Mouse (Mus musculus): ENCODE measurements around the gene Teddm1b. TPM values are rescaled to one million over a fixed set of nuclear protein-coding genes. Genes with fewer than 3 reads are reported as not detected.

Teddm1b gene
- polyA plus RNA-seq, 1 experiment from 2014 or later: 0.12 TPM

DNA sequence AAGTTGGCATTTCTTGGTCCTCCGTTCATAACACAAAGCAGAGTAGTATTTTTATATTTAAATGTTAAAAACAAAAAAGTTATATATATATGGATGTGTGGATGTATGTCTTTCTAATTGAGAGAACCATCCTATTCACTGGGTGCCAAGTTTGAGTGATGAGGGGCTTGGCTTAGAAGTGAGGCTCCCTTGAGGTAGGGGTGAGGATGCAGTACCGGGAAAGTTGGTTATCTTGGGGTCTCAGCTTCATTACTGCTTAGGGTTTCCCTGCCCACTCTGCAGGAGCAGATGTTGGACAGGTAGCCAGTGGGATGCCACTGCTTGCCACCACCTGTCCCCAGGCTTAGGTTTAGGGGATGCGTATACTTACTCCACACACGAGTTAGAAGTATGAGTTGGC, 34.6 kb downstream of the Teddm1b start:
- no peak for ATAC-seq (ENCODE audit: insufficient read depth, low FRiP score, low TSS enrichment)
- Histone ChIP-seq H3K4me3 (ENCODE audit: low read depth, low read length) (no peak overlapping the region), H3K36me3 (ENCODE audit: control insufficient read depth, insufficient read depth, low read length) (peaks cover 22% of the 10 kb centered on the region), H3K27me3 (ENCODE audit: control insufficient read depth, insufficient read depth, low read length) (no peaks in the 10 kb centered on the region), H3K9me3 (ENCODE audit: control insufficient read depth, low read length) (no peaks in the 10 kb centered on the region), H3K9ac (ENCODE audit: low read length) (no peak overlapping the region), H3K4me1 (ENCODE audit: control insufficient read depth, insufficient read depth, low read length) (no peaks in the 10 kb centered on the region), H3K27ac (ENCODE audit: low read depth, low read length) (no peak overlapping the region), H3K4me2 (ENCODE audit: low read depth) (no peak overlapping the region)
- DNase-seq (ENCODE audit: low spot score): no peak
- 87% methylated on average over 4 of the region's 4 CpGs for WGBS

DNA sequence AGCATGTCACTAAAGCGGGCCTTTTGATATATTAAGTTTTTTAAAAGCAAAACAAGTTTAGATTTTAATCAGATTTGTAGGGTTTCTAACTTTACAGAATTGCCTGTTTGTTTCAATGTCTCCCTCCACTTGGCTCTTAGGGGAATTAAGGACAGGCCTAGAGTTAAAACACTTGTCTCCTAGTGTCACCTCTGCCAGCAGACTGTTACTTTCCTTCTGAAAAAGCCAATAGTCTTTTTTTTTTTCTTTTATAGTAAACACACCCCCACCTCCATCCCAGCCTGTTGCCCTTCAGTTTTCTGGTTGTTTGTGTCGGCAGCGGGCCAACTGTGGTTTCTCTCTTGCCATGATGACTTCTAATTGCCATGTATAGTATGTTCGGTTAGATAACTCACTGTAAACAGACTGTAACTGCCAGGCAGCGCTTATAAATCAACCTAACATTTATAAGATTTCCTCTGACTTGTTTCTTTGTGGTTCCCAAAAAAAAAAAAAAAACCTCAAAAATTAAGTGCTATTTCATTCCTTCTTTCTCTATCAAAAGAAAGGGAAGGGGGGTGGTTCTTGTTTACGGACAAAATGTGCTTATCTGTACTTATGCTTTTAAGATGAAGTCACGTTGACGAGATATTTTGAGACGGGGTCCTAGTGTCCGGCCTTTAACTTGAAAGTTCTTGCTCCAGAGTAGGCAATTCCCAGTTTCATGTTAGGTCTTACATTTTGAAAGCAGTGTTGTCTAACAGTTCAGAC, 35.2 kb downstream of the Teddm1b start:
- Histone ChIP-seq H3K4me1 (ENCODE audit: control insufficient read depth, insufficient read depth, low read length) (no peaks in the 10 kb centered on the region), H3K4me3 (ENCODE audit: low read depth, low read length) (no peak overlapping the region), H3K27me3 (ENCODE audit: control insufficient read depth, insufficient read depth, low read length) (no peaks in the 10 kb centered on the region), H3K9ac (ENCODE audit: low read length) (no peak overlapping the region), H3K4me2 (ENCODE audit: low read depth) (no peak overlapping the region), H3K9me3 (ENCODE audit: control insufficient read depth, low read length) (no peaks in the 10 kb centered on the region), H3K36me3 (ENCODE audit: control insufficient read depth, insufficient read depth, low read length) (peaks cover 22% of the 10 kb centered on the region), H3K27ac (ENCODE audit: low read depth, low read length) (no peak overlapping the region)
- WGBS: 96% methylated on average over 10 of the region's 10 CpGs
- ATAC-seq (ENCODE audit: insufficient read depth, low FRiP score, low TSS enrichment): no peak
- no peak for DNase-seq (ENCODE audit: low spot score)

DNA sequence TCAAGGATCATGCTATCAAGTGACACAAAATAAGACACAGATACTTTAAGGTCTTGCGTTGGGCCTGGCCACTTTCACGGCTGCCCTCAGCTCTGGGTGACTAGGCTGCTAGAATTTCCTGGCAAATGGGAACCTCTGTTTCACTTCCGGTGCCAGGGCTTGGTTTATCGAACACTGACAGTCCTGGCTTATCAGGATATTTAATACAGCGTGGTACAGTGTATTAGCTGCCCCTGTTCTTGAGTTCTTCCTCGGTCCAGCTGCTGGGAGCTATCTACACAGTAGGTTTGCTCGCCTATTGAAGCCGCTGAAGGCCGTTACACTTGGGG, 35.8 kb downstream of the Teddm1b start:
- Histone ChIP-seq H3K27ac (ENCODE audit: low read depth, low read length) (no peak overlapping the region), H3K4me1 (ENCODE audit: control insufficient read depth, insufficient read depth, low read length) (no peaks in the 10 kb centered on the region), H3K4me2 (ENCODE audit: low read depth) (no peak overlapping the region), H3K27me3 (ENCODE audit: control insufficient read depth, insufficient read depth, low read length) (no peaks in the 10 kb centered on the region), H3K9ac (ENCODE audit: low read length) (no peak overlapping the region), H3K36me3 (ENCODE audit: control insufficient read depth, insufficient read depth, low read length) (peaks cover 18% of the 10 kb centered on the region), H3K4me3 (ENCODE audit: low read depth, low read length) (no peak overlapping the region), H3K9me3 (ENCODE audit: control insufficient read depth, low read length) (no peaks in the 10 kb centered on the region)
- WGBS: 94% methylated on average over 9 of the region's 9 CpGs
- no peak for DNase-seq (ENCODE audit: low spot score)
- no peak for ATAC-seq (ENCODE audit: insufficient read depth, low FRiP score, low TSS enrichment)

DNA sequence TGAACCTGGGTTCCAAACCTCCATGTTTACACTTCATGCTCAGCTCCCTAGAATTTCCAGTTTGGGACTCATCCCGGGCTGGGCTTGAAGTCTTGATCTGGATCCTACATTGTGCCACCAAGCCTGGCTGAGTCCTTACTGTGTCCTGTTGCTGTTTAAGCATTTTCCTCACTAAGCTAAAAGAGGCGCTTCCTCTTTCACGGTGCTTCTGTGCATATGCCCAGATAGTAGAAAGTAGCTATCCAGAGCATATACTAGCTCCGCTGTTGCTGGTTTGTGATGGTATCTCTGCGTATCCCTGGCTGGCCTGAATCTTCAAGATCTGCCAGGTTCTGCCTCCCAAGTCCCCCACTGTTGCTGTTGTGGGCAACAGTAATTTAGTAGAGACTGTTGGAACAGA, 36.3 kb downstream of the Teddm1b start:
- H3K4me3 ChIP-seq (ENCODE audit: low read depth, low read length): no peak overlapping the region
- DNase-seq (ENCODE audit: low spot score) (no peak), ATAC-seq (ENCODE audit: insufficient read depth, low FRiP score, low TSS enrichment) (no peak)
- no peaks in the 10 kb centered on the region for H3K4me1 ChIP-seq (ENCODE audit: control insufficient read depth, insufficient read depth, low read length)
- WGBS: 92% methylated on average over 5 of the region's 5 CpGs
- no peak overlapping the region for H3K9ac ChIP-seq (ENCODE audit: low read length)
- H3K4me2 ChIP-seq (ENCODE audit: low read depth): no peak overlapping the region
- H3K36me3 ChIP-seq (ENCODE audit: control insufficient read depth, insufficient read depth, low read length): peaks cover 17% of the 10 kb centered on the region
- H3K27ac ChIP-seq (ENCODE audit: low read depth, low read length): no peak overlapping the region
- H3K27me3 ChIP-seq (ENCODE audit: control insufficient read depth, insufficient read depth, low read length): no peaks in the 10 kb centered on the region
- H3K9me3 ChIP-seq (ENCODE audit: control insufficient read depth, low read length): no peaks in the 10 kb centered on the region

DNA sequence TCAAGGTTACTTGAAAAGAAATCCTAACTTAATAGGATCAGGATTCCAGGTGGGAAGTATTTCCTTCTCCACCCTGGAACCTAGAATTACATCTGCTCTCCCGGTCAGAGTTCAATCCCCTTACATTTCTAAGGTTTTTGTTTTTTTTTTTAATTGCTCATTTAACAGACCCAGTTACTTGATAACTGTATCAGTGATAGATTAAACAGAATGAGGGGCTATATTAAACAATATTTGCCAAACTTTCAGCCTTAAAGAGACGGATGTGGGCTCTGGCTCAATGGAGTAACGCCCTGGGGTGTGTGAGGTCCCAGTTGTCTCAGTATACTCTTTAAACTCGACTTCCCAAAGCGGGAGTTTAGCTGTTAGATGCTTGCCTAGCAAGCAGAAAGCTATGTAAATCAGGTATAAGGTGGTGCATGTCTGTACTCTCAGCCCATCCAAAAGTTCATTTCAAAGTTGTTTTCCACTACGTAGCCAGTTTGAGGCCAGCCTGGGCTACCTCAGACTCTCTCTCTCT, 37.2 kb downstream of the Teddm1b start:
- WGBS: 92% methylated on average over 6 of the region's 6 CpGs
- Histone ChIP-seq H3K9me3 (ENCODE audit: control insufficient read depth, low read length) (no peaks in the 10 kb centered on the region), H3K27ac (ENCODE audit: low read depth, low read length) (no peak overlapping the region), H3K27me3 (ENCODE audit: control insufficient read depth, insufficient read depth, low read length) (no peaks in the 10 kb centered on the region), H3K4me3 (ENCODE audit: low read depth, low read length) (no peak overlapping the region), H3K4me1 (ENCODE audit: control insufficient read depth, insufficient read depth, low read length) (no peaks in the 10 kb centered on the region), H3K9ac (ENCODE audit: low read length) (no peak overlapping the region), H3K36me3 (ENCODE audit: control insufficient read depth, insufficient read depth, low read length) (peaks cover 12% of the 10 kb centered on the region), H3K4me2 (ENCODE audit: low read depth) (no peak overlapping the region)
- DNase-seq (ENCODE audit: low spot score): no peak
- no peak for ATAC-seq (ENCODE audit: insufficient read depth, low FRiP score, low TSS enrichment)

DNA sequence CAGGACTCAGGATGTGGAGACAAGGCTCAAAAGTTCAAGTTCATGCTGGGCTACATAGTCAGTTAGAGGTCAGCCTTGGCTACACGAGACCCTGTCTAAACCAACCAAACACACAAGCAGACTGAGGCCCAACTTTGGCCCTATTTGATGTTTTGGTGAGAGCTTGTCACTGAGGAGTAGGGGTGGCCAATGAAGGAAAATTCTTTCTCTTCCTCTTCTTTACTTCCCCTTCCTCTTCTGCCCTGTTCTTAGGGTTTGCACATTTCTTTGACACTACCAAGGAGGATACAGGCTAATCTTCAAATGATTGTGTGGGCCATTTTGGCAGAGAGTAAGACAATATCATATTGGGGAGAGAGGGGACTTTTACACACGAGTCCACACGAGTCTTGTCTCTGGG, 39.7 kb downstream of the Teddm1b start:
- no peaks in the 10 kb centered on the region for H3K27me3 ChIP-seq (ENCODE audit: control insufficient read depth, insufficient read depth, low read length)
- H3K4me2 ChIP-seq (ENCODE audit: low read depth): no peak overlapping the region
- DNase-seq (ENCODE audit: low spot score) (no peak), ATAC-seq (ENCODE audit: insufficient read depth, low FRiP score, low TSS enrichment) (no peak)
- H3K4me3 ChIP-seq (ENCODE audit: low read depth, low read length): no peak overlapping the region
- H3K9me3 ChIP-seq (ENCODE audit: control insufficient read depth, low read length): no peaks in the 10 kb centered on the region
- 88% methylated on average over 3 of the region's 3 CpGs for WGBS
- H3K36me3 ChIP-seq (ENCODE audit: control insufficient read depth, insufficient read depth, low read length): no peaks in the 10 kb centered on the region
- no peaks in the 10 kb centered on the region for H3K4me1 ChIP-seq (ENCODE audit: control insufficient read depth, insufficient read depth, low read length)
- no peak overlapping the region for H3K27ac ChIP-seq (ENCODE audit: low read depth, low read length)
- no peak overlapping the region for H3K9ac ChIP-seq (ENCODE audit: low read length)

DNA sequence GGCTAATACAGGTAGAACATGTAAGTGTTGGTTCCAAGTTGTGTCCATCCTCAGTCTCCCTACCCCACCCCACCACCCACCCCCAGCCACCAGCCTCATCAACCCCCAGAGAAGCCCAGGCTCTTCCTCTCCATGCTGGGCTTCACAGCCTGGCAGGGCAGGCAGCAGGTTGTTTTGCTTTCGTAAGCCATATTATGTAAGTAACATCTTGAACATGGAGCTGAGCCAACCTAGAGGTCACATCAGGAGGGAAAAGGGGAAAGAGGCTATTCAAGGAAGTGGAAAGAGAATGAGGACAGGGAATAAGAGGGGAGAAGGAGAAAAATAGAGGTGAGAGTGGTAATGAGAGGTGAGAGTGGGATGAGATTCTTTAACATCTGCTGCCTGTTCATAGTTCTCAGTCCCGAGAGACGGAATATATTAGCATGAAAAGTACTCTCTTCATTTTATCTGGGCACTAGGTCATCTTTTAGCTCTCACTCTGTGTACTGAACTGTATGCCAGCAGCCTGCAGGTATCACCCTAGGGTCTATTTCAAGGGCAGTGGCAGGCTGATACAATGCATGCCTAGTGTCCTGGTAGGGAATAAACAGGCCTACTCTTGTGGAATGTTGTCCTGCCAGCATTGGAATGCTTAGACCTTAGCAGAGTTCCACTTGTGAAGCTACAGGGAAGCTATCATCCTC, 44.5 kb downstream of the Teddm1b start:
- H3K27me3 ChIP-seq (ENCODE audit: control insufficient read depth, insufficient read depth, low read length): no peaks in the 10 kb centered on the region
- no peaks in the 10 kb centered on the region for H3K4me1 ChIP-seq (ENCODE audit: control insufficient read depth, insufficient read depth, low read length)
- no peak overlapping the region for H3K4me3 ChIP-seq (ENCODE audit: low read depth, low read length)
- no peak overlapping the region for H3K9ac ChIP-seq (ENCODE audit: low read length)
- no peaks in the 10 kb centered on the region for H3K36me3 ChIP-seq (ENCODE audit: control insufficient read depth, insufficient read depth, low read length)
- H3K4me2 ChIP-seq (ENCODE audit: low read depth): no peak overlapping the region
- DNase-seq (ENCODE audit: low spot score) (no peak), ATAC-seq (ENCODE audit: insufficient read depth, low FRiP score, low TSS enrichment) (no peak)
- WGBS: 86% methylated on average over 3 of the region's 3 CpGs
- no peak overlapping the region for H3K27ac ChIP-seq (ENCODE audit: low read depth, low read length)
- no peaks in the 10 kb centered on the region for H3K9me3 ChIP-seq (ENCODE audit: control insufficient read depth, low read length)

DNA sequence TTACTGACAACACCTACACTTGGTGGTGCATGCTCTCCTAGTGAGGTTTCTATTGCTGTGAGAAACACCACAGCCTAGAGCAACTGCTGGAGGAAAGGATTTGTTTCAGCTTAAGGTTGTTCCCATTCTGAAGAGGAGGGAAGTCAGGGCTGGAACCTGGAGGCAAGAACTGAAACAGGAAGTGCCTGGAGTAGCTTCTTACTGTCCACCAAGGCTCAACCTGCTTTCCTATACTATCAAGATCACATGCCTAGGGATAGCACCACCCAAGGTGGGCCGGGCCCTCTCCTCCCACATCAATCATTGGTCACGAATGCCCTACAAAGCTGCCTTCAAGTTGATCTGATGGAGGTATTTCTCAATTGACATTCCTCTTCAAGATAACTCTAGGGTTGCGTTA, 47.5 kb downstream of the Teddm1b start:
- WGBS: 95% methylated on average over 3 of the region's 3 CpGs
- Histone ChIP-seq H3K9ac (ENCODE audit: low read length) (no peak overlapping the region), H3K27me3 (ENCODE audit: control insufficient read depth, insufficient read depth, low read length) (no peaks in the 10 kb centered on the region), H3K4me1 (ENCODE audit: control insufficient read depth, insufficient read depth, low read length) (no peaks in the 10 kb centered on the region), H3K9me3 (ENCODE audit: control insufficient read depth, low read length) (no peaks in the 10 kb centered on the region), H3K36me3 (ENCODE audit: control insufficient read depth, insufficient read depth, low read length) (no peaks in the 10 kb centered on the region), H3K4me2 (ENCODE audit: low read depth) (no peak overlapping the region), H3K4me3 (ENCODE audit: low read depth, low read length) (no peak overlapping the region), H3K27ac (ENCODE audit: low read depth, low read length) (no peak overlapping the region)
- ATAC-seq (ENCODE audit: insufficient read depth, low FRiP score, low TSS enrichment): no peak
- no peak for DNase-seq (ENCODE audit: low spot score)

DNA sequence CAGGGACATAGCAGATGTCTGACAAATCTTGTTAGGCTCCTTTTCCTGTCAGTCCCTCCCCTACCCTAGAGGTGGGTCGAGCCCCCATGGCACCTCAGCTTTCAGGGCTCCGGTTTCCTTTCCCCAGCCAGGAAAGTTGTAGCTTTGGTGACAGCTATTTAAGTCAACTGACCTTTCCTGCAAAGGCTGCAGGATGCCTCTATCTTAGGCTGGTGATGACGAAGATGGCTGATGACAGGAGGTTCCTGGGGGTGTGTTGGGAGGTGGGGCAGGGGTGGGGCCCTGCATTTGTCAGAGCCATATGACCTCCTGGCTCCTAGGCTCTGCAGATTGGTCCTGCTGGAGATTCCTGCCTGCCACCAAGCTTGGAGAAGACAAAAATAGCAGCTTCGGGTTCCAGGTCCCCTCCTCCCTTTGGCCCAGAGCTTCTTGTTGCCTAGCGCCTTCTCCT, 48.5 kb downstream of the Teddm1b start:
- WGBS: 62% methylated on average over 5 of the region's 5 CpGs

More for the DNA sequence above, 48.5 kb downstream of the Teddm1b start:
- Histone ChIP-seq H3K27ac (ENCODE audit: low read depth, low read length) (no peak overlapping the region), H3K4me1 (ENCODE audit: control insufficient read depth, insufficient read depth, low read length) (no peaks in the 10 kb centered on the region), H3K36me3 (ENCODE audit: control insufficient read depth, insufficient read depth, low read length) (no peaks in the 10 kb centered on the region), H3K4me2 (ENCODE audit: low read depth) (no peak overlapping the region), H3K9ac (ENCODE audit: low read length) (no peak overlapping the region), H3K4me3 (ENCODE audit: low read depth, low read length) (no peak overlapping the region), H3K27me3 (ENCODE audit: control insufficient read depth, insufficient read depth, low read length) (no peaks in the 10 kb centered on the region), H3K9me3 (ENCODE audit: control insufficient read depth, low read length) (no peaks in the 10 kb centered on the region)
- no peak for DNase-seq (ENCODE audit: low spot score)
- no peak for ATAC-seq (ENCODE audit: insufficient read depth, low FRiP score, low TSS enrichment)
